Mouse (Mus musculus) adrenal gland, adult 18-20 months (tissue): ENCODE measurements around the gene Atl1. TPM values are rescaled to one million over a fixed set of nuclear protein-coding genes. Genes with fewer than 3 reads are reported as not detected.

Source experiments
- DNase-seq, 2 experiments: peaks; one replicate each; pipeline ENCODE4 v3.0.0; 2021 to 2022; ENCODE audit warnings: low spot score in 2 of 2
- total RNA-seq, 2 experiments: library from RNA; stranded (reverse); gene quantifications; 1 replicate in 1 of 2; 2 replicates in 1 of 2; pipeline ENCODE4 v1.2.3; 2021

Atl1 gene
- total RNA-seq, 2 experiments from 2014 or later = 4.9 to 8.9 TPM

DNA sequence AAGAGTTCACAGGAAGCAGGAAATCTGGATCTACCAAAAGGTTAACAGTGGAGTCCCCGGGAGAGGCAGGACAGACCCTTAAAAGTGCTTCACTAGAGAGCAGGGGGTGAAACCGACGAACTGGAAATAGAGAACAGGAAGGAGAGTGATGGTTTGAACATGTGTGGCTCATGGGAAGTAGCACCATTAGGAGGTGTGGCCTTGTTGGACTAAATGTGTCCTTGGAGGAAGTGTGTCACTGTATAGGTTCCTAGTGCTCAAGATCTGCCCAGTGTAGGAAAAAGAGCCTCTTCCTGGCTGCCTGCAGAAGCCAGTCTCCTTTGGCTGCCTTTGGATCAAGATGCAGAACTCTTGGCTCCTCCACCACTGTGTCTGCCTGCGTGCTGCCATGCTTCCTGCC is 112.7 kb downstream of the Atl1 start:
- DNase-seq = no peak

DNA sequence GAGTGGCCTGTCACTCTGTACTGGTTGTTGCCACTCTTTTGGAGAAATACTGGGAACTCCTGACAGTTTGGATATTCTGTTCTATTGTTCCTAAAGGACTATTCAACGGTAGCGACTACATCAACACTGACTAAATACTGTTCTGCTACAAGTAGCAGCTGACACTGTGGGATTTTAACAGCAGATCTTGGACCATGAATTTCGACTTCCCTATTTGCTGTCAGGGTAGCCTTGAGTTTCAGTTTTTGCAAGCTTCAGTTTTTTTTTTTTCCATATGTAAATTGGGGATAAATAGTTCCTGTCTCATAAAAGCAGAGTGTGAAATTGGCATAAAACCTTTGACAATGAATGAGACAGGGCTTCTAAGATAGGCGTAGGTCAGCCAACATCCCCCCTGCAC is 117.9 kb downstream of the Atl1 start:
- no peak for DNase-seq

DNA sequence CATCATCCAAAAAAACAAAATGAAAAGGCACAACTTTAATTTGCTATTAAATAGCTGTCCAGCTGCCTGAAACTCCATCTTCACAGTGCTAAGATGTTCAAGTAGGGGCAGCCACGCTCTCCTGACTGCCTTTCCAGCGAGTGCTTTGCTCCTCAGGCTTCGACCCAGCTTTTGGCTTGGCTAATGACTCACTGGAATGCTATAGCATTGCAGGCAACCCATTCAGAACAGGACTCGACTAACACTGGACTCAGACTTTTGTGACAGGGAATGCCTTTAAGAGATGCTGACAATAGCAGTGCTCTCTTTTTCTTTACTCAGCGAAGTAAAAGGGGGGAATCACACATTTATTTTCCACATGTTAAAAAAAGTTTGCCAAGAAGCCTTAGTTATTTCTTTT is 119.3 kb downstream of the Atl1 start:
- DNase-seq = no peak

DNA sequence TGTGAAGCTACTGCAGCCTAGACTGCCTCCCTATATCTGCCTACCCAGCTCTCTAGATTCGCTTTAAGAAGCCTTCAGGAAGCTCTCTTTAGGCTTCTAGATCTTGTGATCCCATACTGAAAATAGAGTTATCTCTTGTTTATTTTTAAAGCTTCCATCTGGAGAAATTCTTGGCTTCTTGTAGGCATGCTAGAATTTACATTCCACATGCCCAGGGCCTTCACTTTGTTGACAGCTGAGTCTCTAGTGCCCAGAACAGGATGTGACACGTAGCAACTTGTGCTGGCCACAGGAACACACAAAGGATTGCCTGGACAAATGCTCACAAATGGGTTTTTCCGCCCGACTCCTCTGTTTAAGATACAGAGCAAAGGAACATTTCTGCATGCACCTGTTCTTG is 123.5 kb downstream of the Atl1 start:
- DNase-seq = no peak

Other genes starting within 250 kb of the Atl1 start
- 10 to 100 TPM; 33.7 to 40.8 TPM for gene Sos2, start 210.8 kb upstream of the Atl1 start, total RNA-seq
- gene L2hgdh, start 167.7 kb upstream of the Atl1 start, total RNA-seq = 10 to 100 TPM; 19.5 to 21.9 TPM
- 10 to 100 TPM; 11.5 to 16.2 TPM for gene Atp5s, start 167.7 kb upstream of the Atl1 start, total RNA-seq
- gene Cdkl1, start 101.3 kb upstream of the Atl1 start, total RNA-seq = 1 to 10 TPM; 1.7 to 2.2 TPM
- 10 to 100 TPM; 24.3 to 27.3 TPM for gene Map4k5, start 586 bp downstream of the Atl1 start, total RNA-seq
- gene Sav1, start 94.4 kb downstream of the Atl1 start, total RNA-seq = 10 to 100 TPM; 51.0 to 54.0 TPM
- 10 to 100 TPM; 25.6 to 27.8 TPM for gene Nin, start 221.1 kb downstream of the Atl1 start, total RNA-seq